Mouse (Mus musculus) c-Kit-positive CD71-positive TER-119-negative erythroid progenitor cells, embryonic 14.5 days (primary cell): Measurements from ENCODE around the gene Nt5dc3.

Experiments used
- DNase-seq: peaks from one replicate; pipeline ENCODE4 v3.0.0-alpha.2; 2013; ENCODE audit warnings: low read depth

The Nt5dc3 gene

DNA sequence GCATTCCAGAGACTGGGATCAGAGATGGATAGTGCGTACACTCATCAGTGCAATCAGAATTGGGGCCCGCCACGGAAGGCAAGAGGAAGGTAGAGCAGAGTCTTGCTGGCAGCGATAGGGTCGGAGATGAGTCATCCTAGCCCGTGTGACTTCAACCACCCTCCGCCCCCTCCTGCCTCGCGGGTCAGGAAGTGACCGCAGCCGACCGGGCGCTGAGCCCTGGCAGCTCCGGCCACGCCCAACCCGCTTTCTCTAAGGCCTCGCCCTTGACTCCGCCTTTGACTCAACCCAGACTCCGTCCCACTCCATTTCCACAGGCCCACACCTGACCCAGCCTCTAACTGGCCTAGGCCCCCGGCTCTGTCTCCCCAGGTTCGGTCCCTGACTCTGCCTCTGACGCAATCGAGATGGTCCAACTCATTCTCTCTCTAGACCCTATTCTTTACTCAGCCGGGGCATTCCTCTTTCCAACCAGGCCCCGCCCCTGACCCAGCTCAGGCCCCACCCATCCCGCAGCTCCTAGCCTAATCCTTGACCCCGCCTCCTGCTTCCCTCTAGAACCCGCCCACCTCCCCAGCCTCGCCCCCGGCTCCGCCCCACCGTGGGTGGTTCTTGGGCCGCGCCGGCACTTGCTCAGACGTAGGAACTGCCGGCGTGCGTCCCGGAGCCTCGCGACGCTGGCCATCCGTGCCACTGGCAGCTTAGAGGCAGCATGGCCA, at the start of gene Nt5dc3:
Nt5dc3 (plus strand) TSS at position 608 of the 719 bp plus-strand sequence.
- DNase-seq, result peak; percentile 86

DNA sequence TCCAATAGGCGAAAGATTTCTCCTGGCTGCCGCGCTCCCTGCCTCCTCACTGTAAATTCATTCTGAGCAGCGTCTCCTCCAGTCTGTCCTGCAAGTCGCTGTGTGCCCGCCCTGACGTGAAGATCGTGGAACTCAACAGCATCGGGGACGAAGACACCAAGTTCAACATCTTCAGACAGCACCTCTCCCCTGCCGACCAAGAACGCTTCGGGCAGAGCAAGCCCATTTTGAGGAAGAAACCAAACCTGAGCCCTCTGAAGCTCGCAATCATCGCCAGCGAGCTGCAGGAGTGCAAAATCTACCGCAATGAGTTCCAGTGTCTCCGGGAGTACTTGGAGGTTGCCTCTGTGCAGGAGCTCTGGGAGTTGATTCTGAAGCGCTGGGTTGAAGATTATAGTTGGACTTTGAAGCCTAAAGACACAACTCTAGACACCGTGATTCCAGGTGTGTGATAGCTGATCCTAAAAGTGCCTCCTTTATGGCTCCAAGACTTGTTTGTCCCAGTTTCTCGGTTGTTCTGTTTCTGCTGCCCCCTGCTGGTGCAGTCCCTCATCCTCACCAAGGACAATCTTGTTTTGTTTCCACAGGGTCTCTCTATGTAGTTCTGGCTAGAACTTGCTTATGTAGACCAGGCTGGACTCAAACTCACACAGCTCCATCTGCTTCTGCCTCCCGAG, 47.8 kb upstream of the Nt5dc3 start:
- peak; percentile 67 for DNase-seq

DNA sequence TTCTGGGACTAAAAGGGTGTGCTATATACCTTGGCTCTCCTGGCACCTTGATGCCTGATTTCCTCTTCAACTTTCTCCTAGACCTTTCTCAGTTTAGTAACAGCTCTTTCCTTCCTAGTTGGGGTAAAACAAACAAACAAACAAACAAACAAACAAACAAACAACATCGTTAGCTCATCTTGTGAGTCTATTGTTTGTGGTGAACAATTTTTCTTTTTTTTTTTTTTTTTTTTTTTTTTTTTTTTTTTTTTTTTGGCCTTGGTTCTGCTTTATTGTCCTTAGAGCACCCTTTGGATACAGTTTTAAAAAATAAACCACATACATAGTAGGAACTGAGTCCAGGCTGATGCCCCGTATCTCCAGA, 47.3 kb upstream of the Nt5dc3 start:
- DNase-seq, result no peak

DNA sequence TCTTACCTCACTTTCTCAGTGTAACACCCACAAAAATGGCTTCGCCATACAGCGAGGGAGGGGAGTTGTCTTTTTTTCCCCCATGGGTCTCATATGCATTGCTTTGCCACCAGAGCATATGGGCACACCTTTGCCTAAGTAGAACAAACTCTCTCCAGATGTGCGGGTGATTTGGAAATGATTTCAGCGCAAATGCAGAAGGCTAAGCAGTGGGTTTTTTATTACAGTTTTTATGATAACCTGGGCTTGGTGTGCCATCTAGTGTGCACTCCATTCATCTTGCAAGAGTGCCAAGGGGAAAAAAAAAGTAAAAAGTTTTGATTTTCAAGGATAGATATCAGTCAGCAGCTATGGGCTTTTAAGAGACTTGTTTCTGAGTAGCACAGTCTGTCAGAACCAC, 43.8 kb upstream of the Nt5dc3 start:
- no peak for DNase-seq

DNA sequence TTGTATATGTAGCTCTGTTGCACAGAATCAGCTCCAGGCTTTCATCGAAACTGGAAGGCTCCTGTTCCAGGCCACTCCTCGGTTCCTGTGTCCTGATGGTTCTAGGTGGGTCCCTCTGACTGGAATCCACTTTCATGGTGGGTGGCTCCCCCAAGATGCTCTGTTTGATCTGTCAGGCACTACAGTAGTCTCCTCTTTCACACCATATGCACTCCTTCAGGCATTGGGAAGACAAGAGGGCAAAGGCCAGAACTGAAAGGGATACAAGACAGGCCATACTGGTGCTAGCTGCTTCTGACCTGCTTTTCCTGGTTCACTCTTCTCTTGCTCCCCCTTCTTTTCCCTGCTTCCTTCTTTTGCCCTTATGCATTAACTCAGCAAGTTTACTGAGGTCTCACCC, 35.9 kb upstream of the Nt5dc3 start:
- no peak for DNase-seq

DNA sequence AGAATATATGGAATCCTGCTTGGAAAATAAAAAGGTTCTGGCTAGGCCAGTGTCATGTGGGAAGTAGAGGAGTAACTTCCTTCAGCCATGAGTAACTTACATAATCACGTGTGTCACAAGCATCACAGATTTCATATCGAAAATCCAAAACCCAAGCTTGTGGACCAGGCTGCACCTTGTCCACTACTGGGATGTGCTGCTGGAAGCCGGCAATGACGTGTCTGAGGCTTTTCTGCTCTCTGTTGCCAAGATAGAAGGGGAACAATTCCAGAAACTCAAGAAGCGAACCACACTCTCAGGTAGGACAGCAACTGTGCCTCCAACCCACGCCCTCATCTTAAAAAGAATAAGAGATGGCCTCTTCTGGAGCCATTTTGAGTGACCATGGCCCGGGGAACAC, 34.5 kb upstream of the Nt5dc3 start:
- DNase-seq, result no peak

DNA sequence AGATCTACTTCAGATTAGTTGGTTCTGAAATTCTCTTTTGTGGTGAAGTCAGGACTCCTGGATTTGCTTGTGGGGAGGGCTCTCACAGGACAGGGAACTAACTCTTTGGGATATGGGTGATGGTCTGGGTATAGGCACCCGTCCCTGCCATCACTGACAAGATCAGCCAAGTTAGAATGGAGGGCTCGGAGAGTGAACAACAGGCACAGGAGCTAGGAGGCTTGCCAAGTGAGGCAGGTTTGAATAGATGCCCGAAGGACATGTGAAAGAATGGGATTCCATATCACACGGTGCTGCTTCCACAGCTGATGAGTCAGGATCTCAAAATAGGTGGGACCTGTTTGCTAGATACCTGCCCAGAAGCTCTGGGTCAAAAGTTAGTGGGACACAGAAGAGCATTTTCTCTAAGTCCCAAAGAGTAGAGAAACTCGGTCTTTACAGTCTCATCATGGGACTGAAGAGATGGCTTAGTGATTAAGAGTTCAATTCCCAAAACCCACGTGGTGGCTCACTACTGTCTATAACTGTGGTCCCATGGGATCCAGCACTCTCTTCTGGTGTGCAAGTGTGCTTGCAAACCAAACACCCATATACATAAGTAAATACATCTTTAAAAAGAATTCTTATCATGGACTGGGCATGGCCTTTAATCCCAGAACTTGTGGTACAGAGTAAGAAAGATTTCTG, 22.8 kb upstream of the Nt5dc3 start:
- no peak for DNase-seq

DNA sequence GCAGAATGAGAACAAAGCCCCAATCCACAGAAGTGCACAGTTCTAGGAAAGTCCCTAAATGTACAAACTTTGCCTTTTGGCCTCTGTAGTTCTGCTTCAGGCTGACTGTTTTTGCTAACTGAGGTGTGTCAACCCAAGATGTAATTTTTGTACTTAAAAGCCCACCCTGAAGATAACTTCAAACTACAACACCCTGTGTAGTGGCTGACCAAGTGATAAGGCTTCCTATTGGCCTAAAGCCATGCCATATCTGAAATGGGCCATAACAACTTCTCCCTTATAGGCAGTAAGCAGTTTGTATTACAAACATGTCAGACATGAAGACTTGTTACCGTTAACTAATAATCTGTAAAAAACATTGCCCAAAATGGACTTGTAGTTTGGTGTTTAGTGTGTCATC, 21.1 kb upstream of the Nt5dc3 start:
- no peak for DNase-seq

DNA sequence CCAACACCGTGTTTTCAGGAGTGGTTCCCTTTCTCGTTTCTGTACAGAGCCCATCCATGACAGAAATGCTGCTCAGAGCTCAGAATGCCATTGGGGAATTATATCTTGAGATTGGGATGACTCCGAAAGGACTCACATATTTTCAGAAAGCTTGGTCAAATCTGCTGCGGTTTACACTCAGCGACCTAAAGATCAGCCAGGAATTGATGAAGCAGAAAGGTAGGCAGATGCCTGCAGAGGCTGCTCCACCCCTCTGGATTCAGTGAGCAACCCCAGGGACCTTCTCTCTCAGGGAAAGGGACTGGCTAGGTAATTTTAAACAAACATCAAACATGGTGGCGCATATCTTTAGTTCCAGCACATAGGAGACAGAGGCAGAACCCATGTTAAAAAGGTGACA, 20.6 kb upstream of the Nt5dc3 start:
- DNase-seq, result no peak

DNA sequence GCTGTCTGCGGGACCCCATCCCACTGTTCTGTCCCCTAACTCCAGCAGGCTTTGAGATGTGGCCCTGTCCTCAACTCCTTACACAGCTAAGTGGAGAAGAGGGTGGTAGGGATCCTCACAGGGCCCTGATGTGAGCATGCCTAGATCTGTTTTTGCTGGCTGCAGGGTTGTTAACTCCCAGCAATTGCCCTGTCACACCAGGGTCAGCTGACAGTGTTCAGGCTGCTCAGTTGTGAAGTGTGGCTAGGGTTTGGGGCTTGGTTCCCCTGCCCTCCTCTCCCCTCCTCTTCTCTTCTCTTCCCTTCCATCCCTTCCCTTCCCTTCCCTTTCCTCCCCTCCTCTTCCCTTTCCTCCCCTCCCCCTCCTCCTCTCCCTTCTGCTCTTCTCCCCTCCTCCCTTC, 17.6 kb upstream of the Nt5dc3 start:
- DNase-seq, result no peak

DNA sequence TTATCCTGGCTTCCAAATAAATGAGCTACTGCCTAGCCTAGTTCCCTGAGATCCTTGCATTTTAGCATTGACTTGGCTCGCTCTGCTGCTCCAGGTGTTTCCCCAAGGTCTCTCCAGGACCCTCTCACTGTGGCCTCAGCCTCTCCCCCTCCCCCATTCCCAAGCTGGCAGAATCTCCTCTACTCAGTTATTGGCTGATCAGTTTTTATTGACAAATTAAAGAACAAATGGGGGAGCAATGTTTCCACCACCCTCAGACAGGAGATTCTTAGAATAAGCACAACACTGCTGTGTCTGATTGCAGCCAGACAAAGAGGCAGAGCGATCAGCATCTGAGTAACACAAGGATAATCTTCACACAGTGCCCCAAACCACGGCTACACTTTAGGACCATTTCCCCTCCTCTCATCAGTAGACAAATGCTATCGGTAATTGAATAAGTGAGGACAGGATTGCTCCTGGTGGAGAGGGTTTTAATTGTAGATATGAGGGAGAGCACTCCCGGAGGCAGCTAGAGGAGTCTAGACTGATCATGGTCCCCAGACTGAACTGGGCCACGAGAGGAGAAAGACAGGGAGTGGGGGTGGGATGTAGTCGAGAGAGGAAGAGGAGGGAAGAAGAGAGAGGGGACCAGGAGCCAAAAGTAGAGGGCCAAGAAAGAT, 17.0 kb upstream of the Nt5dc3 start:
- no peak for DNase-seq

DNA sequence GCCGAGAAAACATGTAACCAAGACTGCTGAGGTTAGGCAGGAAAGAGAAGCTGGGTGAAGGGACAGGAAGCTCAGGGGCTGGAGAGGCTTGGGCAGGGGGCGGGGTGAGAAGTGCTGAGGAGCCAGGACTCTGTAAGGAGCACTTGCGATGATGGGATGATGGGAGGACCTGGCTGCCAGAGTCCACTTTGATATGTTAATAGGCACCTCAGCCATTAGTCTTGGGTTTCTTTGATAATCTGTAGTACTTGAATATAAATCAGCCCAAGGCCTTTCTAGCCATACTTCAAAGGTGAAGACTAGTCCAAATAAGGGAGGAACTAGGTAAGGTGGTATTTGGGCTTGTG, 16.4 kb upstream of the Nt5dc3 start:
- DNase-seq, result no peak

DNA sequence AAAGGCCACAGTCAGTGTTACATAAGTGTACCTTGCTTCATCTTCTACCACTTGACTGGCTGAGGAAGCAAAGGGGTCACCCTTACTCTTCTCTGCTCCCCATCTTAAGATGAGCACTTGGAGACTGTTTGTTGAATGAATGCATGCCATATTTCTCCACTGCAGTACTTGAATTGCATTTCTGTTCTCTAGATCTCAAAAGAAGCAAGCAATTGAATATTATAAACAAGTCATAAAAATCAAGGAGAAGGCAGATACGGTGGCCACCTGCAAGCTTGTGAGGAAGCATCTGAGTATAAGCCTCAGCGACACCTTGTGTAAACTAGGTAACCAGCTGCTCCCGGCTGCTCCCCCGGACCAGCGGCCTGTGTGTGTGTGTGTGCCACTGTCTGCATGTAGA, 15.1 kb upstream of the Nt5dc3 start, which contains the start of gene Gm49358:
Gm49358 (plus strand) TSS at position 301 of the 400 bp plus-strand sequence.
- DNase-seq, result no peak

DNA sequence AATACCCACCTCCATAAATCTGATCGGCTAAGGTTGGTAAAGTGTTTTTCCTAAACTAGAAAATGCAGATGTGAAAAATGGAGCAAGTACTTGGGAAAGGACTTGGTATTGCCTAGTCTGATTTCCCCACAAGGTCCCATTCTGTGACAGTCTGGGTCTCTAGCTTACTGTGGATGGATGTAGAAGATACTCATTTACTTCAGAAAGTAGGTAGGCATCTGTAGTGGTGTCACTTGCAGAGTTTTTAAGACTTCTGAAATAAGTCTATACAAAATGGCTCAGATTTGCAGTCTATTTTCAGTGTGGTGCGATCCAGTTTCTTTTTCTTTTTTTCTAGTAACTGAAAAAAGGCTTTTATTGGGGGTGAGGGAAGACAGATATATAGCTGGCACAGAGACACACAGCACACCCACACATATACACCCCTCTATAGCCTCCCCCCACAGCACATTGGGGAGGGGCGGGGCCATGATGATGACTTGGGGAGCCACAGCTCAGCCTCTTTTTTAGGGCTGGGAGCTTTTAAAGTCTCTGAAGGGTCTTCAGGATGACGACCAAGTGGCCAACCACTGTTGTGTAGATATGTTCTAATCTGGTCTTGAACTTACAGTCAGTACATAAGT, 13.3 kb upstream of the Nt5dc3 start:
- no peak for DNase-seq

DNA sequence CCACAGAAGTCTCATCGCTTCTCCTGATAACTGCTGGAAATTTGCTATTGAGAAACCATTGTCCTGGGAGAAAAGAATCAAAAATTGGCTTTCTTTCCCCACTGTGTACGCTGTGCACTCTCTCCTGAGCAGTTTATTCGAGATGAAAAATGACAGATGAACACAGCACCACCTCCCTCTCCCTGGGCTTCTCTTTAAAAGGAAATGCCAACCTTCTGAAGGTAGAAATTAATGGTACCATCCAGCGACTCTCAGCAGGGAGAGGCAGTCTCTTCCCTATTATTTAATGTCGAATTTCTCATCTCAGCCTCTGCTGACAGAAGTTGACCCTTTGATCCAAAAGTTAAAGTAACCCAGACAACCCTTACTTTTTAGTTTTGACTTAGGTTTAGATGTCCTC, 9.6 kb upstream of the Nt5dc3 start:
- DNase-seq, result no peak

DNA sequence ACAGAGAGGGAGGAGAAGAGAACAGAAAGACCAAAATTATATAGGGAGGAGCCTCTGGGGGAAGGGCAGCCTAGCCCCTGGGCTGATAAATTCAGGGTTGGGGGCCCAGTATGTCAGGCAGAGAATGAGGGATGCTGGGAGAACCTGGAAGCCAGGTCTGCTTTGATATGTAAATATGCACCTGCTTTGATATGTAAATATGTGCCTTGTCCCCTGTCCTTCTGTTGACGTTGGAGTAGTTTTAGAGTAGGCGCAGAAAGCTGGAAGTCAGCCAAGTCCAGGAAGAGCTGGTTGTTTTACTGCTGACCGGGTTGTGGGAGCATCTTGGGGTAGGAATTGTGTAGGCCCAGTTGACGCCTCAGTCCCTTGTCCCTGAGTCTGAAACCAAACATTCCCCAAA, 9.0 kb upstream of the Nt5dc3 start:
- no peak for DNase-seq

DNA sequence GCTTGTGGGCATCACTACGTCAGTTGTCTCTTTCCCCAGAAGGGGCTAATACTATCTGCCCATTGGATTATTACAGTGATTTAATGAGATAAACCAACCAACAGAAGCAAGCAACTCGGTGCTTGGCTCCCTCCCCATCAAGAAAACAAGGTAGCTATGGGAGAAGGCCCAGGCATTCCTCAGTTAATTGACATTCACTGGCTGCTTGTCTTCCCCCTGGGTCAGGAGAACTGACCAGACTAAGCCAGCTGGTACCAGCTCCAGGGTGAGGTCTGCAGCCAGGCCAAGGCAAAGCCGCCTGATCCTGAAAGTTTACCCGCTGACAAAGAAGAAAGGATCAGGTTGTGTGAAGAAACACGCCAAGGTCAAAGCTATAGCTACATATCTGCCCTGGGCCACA, 7.1 kb upstream of the Nt5dc3 start:
- no peak for DNase-seq

DNA sequence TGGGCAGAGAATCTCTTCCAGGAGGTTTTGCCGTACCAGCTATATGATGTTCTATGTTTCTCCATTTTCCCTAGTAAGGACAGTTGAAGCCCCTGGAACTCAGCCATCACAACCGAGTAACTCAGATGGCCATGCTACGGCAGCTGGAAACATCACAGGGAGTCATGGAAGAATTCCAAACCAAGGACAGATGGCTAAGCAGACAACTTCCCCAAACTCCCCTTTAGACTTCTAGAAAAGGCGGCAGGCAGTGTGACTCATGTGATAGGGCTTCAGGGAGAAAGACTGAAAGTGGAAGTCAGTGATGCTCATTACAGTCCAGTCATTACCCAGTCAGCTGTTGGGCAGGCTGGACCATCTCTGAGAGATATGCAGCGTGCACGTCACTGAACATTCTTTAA, 6.6 kb upstream of the Nt5dc3 start:
- no peak for DNase-seq

DNA sequence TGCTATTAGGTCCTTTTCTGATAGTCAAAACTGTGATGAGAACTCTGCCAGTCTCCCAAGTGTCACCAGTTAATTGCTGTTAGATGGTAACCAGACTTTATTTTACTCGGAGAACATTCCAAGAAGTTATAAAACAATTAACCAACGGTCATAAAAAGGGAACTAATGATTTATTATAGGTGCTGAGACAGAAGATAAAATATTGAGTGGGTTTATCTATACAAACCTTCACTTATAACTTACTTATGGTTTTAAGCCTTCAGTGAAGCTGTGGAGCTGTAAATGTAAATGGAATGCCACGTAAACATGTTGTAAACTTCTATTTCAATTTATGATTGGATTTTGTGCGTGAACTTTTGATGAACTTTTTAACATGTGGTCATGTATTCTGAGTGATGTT, 5.4 kb upstream of the Nt5dc3 start:
- DNase-seq, result no peak

DNA sequence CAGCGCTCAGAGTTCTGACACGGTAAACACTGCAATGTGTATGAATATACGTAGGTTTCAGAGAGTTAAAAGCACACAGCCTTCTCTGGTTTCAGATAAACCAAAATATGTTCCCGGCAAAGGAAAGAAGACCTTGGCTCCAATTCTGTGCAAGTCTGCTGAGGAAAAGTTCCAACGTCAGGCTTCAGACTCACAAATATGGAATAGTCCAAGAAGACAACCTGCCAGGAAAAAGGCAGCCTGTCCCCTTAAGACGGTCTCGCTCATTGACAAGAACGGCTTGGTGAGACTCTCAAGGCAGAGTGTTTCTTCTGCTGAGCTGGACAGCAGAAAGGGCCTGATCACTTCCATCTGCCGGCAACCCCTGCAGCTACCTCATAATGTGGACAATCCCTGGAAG, 2.5 kb upstream of the Nt5dc3 start:
- DNase-seq, result no peak

DNA sequence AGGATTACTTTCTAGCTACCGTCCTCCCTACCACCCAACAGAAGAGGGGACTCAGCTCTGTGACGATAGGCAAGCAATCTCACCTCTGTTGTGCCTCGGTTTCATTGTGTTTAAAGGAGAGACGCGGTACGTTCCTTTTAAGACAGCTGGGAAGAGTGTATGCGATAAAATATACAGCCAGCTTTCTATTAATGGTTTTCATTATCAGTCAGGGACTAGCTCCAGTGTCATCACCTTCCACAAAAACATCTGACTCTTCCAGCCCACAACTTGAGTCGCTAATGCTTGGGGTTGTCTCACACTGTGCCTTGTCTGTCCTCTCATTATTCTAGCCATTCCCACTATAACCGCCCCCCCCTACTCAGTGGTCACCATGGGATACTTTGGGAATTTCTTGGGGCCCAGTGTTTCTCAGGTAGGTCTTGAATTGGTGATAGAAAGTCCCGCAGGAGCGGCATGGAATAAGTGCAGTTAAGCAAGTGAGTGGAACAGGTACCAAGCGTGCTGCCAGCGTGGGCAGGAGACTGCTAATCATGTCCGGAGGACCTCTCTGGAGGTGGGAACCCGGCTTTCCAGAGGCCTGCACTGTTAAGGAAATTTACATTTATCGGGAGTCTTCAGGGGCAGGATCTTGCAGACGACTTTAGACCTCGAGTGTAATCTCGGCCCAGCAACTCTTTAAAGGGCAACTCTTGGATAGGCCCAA, 1.0 kb upstream of the Nt5dc3 start:
- DNase-seq, result peak; percentile 6
